Mouse (Mus musculus): Measurements from ENCODE around the gene Nkx1-2. TPM values are rescaled to one million over a fixed set of nuclear protein-coding genes. Genes with fewer than 3 reads are reported as not detected.
A peak's percentile ranks its signal among the peaks of the same experiment; 100 is the strongest.

The Nkx1-2 gene
- total RNA-seq (2022) = not detected

GRCm38 (mm10) chr7:132599071-132599975 is at the start of gene Nkx1-2:
Gene Nkx1-2 (minus strand): TSS chr7:132599637.
- no peak for DNase-seq (ENCODE audit: low spot score in 2 of 2)

GRCm38 (mm10) chr7:132646514-132646913 is 47.1 kb upstream of the Nkx1-2 start:
- no peak for DNase-seq (ENCODE audit: low spot score in 2 of 2)

DNA sequence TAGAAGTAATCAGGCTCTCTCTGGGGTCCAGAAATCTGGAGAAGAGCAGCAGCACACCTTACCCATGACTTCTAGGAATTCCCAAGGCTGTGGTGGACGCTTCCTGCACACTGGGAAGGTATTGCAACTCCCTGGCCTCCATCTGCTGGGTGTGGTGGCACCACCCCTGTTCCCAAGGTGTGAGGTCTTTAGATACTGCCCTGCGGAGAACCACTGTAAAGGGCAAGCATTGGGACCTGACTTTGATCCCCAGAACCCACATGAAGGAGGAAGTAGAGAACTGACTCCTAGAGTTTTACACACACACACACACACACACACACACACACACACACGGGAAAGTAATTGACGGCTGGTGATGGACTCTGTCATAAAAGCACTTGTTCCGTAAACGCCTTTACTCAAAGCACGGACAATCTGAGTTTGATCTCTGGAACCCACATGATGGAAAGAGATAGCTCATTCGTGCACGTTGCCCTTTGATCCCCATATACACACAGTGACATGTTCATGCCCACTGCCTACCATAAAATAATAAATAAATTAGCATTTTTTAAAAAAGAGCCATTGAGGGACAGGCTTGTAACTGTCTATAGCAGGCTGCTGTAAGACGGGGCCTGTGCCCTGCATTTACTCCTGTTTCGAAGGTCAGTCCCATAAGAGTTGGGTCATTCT is 45.3 kb upstream of the Nkx1-2 start:
- DNase-seq (ENCODE audit: low spot score in 2 of 2) = no peak

DNA sequence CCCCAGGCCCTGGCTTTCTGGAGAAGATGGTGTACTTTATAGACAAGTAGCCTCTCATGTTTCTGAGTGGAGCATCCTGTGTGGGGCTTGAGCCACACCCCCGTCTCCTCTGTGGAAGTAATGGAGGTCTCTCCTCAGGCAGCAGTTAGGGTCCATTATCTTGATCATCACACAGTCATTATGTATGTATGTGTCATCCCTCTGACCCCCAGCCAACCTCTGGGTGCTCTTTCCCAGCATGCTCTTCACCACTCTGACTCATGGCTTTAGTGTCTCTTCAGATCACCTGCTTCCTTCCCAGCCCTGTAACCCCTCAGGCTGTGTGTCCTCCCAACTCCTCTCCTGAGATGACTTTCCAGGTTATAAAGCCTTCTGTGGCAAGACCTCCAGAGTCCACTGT is 42.2 kb upstream of the Nkx1-2 start:
- DNase-seq (ENCODE audit: low spot score in 2 of 2) = no peak

DNA sequence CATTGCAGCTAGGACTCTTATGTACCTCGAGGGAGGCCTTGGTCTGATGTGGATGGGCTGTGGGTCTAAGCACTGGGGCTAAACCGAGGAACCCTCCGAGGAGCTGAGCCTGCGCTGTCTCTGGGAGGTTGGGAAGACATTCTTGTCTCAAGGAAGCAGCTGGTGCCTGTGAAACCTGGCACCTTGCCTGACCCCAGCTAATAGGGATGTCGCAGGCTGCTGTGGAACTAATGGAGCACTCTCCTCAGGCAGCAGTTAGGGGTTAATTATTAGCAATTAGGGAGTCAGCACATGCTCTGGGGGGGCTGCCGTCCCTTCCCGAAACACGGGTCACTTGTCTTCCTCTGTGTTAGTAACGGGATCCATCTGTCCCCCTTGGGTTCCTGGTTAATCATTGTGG is 41.5 kb upstream of the Nkx1-2 start:
- DNase-seq (ENCODE audit: low spot score in 2 of 2) = no peak

GRCm38 (mm10) chr7:132638446-132639087 is 39.1 kb upstream of the Nkx1-2 start:
- no peak for DNase-seq (ENCODE audit: low spot score in 2 of 2)

- no peak for DNase-seq (ENCODE audit: low spot score in 2 of 2)
Observed at GRCm38 (mm10) chr7:132637292-132637691, 37.9 kb upstream of the Nkx1-2 start.

GRCm38 (mm10) chr7:132631313-132631712 is 31.9 kb upstream of the Nkx1-2 start:
- no peak for DNase-seq (ENCODE audit: low spot score in 2 of 2)

DNA sequence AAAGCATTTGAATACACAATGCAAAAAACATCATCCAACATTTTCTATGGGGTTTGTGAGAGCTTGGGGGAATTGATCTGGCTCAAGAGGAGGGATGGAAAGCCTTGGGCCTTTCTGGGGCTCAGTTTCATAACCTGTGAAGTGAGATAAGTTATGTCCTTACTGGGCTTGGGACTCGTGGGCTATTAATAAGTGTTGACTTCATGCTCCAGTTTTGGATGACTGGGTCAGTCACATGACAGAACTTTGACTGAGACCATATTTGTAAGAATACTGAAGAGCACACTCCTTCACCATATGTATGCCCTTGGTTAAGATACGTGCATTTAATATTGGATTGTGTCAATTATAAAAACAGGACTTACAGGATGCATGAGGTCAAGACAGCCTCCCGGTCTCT is 28.0 kb upstream of the Nkx1-2 start:
- DNase-seq (ENCODE audit: low spot score in 2 of 2) = peak in 1 of 2 experiments; percentile 24

DNA sequence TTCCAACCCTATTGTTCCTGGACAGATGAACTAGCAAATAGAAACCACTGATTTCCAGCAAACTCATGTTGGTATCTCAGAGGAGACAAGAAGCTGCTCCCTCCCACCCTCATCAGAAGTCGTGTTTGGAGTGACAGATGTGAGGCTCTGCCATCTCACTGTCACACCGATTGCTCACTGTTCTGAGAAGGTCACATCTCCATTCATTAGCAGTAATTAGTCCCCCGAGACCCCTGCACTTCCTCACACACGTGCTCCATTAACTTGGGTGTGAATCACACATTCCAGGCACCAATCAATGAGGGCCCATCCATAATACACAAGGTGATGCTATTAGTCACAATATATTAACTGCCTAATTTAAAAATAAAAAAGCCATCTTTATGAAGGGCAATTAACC is 26.7 kb upstream of the Nkx1-2 start:
- no peak for DNase-seq (ENCODE audit: low spot score in 2 of 2)

DNA sequence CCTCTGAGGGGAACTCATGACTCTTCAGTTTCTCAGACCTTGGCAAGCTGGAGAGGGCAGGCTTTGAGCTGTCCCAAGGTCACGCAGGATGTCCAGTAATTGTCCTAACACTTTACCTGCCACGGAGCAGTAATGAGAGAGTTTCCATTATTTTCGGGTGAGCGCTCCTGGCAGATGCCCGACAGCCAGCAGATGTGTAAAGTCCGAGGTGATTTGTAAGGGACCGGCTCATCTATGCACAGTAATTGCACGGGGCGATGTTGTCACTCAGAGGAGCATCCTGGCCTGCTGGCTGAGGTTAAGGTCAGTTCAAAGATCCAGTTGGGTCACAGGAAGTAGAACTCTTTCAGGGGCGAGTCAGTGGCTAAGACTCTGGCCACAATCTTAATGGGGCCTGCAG is 24.7 kb upstream of the Nkx1-2 start:
- no peak for DNase-seq (ENCODE audit: low spot score in 2 of 2)

DNA sequence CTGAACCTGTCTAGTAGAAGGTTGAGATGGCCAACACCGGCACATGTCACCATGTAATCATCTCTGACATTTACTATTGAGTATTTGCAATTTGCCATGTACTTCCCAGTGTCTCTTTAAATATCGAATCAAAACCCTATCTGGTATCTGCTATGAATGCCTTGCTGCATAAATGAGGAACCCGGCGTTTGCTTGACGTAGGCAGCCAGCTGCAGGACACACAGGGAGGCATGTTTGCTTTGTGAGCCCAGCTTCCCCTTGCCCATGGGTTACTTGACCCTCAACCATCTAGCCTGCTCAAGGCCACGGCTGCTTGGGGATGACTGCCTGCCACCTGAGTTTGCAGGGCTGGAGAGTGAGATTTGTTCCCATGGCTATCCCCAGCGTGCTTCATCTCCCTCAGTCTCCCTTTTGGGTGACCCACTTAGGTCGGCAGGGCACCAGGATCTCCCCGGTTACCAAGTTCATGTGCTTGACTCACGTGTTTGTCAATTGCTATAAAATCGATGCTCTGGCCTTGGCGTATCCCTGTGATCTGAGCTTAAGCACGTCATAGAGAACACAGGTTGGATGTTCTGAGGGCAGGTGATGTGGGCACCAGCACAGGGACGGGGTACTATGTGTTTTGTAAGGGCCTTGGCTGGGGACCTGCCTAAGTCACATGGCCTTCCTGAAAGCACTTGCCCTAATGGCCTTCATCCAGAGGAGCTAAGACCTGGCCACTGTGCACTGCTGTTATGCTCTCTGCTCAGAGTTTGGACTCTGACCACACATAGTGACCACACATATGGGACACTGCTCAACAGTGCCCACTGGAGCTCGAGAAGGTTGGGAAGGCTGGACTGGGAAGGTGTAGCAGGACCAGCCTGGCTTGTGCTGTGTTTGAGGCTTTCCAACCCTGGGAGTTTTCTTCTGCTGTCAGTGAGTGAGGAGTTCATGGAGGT is 20.8 kb upstream of the Nkx1-2 start:
- DNase-seq (ENCODE audit: low spot score in 2 of 2) = no peak

DNA sequence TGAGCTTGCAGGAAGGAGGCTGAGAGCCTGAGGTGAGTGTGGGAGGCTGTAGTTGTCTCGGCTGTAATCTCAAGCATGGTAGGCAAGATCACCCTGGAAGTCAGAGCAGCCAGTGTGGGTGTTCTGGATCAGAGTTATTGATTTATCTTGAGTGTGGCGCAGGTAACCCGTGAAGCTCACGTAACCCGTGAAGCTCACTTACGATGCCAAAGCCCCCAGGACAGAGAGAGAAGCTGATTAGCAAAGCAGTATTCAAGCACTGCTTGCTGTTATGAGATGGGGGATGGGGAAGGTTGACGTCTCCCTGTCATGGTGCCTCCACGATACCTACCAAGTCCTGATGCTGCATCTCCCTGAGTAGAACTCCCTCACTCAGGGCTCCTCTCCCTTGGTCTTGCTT is 20.1 kb upstream of the Nkx1-2 start:
- DNase-seq (ENCODE audit: low spot score in 2 of 2) = no peak

GRCm38 (mm10) chr7:132617021-132617564 is 17.7 kb upstream of the Nkx1-2 start:
- DNase-seq (ENCODE audit: low spot score in 2 of 2) = no peak

DNA sequence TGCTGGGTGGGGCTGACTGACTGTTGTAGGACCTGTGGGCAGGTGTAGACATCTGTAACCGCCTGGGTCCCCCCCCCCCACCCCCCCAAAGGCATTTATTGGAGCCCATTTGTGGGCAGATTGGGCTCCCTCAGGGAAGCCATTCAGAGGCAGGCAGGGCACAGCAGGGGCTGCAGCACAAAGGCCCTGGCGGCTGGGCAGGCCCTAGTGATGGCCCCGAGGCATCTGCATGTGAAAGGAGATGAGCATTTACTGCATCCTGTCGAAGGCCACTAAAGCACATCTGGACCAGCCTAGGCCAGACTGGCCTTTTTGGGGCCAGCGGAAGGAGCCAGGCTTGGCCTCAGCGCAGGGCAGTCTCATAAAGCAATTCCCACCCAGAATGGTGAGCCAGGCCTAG is 17.0 kb upstream of the Nkx1-2 start:
- no peak for DNase-seq (ENCODE audit: low spot score in 2 of 2)

GRCm38 (mm10) chr7:132615346-132615745 is 15.9 kb upstream of the Nkx1-2 start:
- DNase-seq (ENCODE audit: low spot score in 2 of 2) = no peak

GRCm38 (mm10) chr7:132611530-132611929 is 12.1 kb upstream of the Nkx1-2 start:
- no peak for DNase-seq (ENCODE audit: low spot score in 2 of 2)

- peak; percentile 74 to 84 for DNase-seq (ENCODE audit: low spot score in 2 of 2)
Observed at GRCm38 (mm10) chr7:132610468-132611318, 11.3 kb upstream of the Nkx1-2 start, which contains the start of gene Lhpp. Gene Lhpp (plus strand): TSS chr7:132610638.

- no peak for DNase-seq (ENCODE audit: low spot score in 2 of 2)
Observed at GRCm38 (mm10) chr7:132608316-132609020, 9.0 kb upstream of the Nkx1-2 start.

All from gastrocnemius, adult 8-10 months (tissue).